Mouse (Mus musculus): ENCODE data around the gene C2cd5. TPM values are rescaled to one million over a fixed set of nuclear protein-coding genes. Genes with fewer than 3 reads are reported as not detected.
"Not testable (repeated sequence)": the region's sequence is repeated elsewhere in the genome, so short reads cannot be mapped to it uniquely, and the experiment has no call there.

The C2cd5 gene
- 40.8 and 43.9 TPM in 2 replicates for polyA plus RNA-seq (2015; fragmentation: Nextera tagmentation; extraction: Ambion mirVana)

DNA sequence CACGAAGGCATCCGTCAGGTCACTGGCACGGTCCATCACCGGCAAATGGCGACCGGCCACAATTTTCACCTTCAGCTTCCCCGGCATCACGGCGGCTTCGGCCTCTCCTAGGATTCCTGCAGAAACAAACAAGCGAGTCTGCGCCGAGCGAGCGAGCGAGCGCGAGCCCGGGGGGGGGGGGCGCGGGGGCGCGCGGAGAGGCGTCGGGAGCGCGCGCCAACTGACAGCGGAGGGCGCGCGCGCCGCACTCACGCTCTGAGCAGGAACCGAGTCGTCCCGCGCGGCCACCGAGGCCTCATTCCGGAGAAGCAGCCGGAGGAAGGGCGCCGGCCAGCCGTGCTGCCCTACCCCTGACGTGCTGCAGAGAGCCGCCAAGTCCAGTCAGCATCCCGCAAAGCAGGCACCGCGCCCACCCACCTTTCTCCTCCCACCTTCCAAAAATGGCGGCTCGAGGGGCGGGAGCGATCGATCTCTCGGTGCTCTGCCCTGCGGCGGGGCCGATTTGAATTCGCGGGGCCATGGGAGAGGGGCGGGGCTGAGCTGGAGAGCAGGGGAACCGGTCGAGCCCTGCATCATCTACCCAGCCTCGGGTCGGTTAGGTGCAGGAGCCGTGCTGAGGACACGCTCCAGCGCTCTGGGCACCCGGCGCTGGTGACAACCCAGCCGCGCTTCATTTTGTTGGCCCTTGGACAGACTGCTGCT lies at the start of gene C2cd5:
TSS of gene C2cd5 (minus strand) at position 461 of the 702 bp plus-strand sequence.
- Histone ChIP-seq H3K4me1 (peaks cover 22% of the 10 kb centered on the region), H3K4me2 (peak within 1 kb of the TSS; percentile 72), H3K36me3 (peaks cover 14% of the 10 kb centered on the region; the same call in 1 of the 2 replicates), H3K27me3 (replicated peaks) (no peaks in the 10 kb centered on the region), H3K9me3 (replicated peaks) (no peaks in the 10 kb centered on the region), H3K4me3 (replicated peaks) (peak within 1 kb of the TSS; percentile 68), H3K9ac (replicated peaks) (peak within 1 kb of the TSS; percentile 93), H3K27ac (replicated peaks) (peak within 1 kb of the TSS; percentile 95)
- under 1% methylated on average over 61 of the region's 75 CpGs for WGBS
- ATAC-seq (ENCODE audit: low FRiP score), result peak; percentile 96

DNA sequence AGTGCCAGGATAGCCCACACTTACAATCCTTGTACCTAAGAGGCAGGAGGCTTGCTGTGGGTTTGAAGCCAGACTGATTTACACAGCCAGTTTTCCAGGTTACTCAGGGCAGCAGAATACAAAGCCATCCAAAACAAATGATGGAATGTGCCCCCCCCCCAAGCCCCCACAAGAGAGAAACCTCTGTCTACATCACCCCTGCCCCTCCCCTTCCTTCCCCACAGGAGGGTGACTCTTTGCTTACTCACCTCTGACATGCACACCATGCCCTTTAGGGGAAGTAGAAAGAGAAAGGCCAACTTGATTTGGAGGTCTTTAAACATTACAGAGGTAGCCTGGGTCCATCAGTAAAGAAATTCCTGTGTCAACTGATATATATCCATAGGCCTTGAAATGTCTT lies 48.9 kb upstream of the C2cd5 start:
- ATAC-seq (ENCODE audit: low FRiP score), result no peak
- Histone ChIP-seq H3K27ac (replicated peaks) (no peak overlapping the region), H3K4me1 (peaks cover 18% of the 10 kb centered on the region; the same call in 1 of the 2 replicates), H3K27me3 (replicated peaks) (no peaks in the 10 kb centered on the region), H3K9ac (replicated peaks) (no peak overlapping the region), H3K4me3 (replicated peaks) (no peak overlapping the region), H3K9me3 (replicated peaks) (no peaks in the 10 kb centered on the region; the same call in 1 of the 2 replicates), H3K4me2 (no peak overlapping the region), H3K36me3 (no peaks in the 10 kb centered on the region)

DNA sequence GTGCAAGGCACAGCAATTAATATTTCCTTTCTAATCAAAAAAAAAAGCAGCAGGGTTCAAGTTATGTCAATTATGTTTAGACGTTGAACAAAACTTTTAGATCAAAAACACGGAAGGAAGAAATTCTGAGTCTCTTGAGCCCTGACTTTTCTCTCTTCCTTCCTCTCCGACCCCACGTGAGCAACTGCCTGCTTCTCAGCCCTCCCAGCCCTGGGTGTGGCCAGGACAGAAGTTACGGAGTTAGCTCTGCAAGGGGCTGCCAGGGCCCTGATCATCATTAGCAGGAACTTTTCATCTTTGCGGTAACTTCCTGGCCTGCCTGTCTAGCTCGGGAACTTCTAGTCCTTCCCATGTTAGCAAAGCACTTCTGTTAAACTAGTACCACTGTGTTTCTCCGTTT lies 46.8 kb upstream of the C2cd5 start:
- no peak for ATAC-seq (ENCODE audit: low FRiP score)
- H3K4me2 ChIP-seq, result no peak overlapping the region
- H3K36me3 ChIP-seq, result no peaks in the 10 kb centered on the region
- peaks cover 12% of the 10 kb centered on the region; the same call in 1 of the 2 replicates for H3K4me1 ChIP-seq
- H3K9me3 ChIP-seq (replicated peaks), result no peaks in the 10 kb centered on the region; the same call in 1 of the 2 replicates
- H3K27ac ChIP-seq (replicated peaks), result no peak overlapping the region
- 74% methylated on average over 8 of the region's 8 CpGs for WGBS
- H3K9ac ChIP-seq (replicated peaks), result no peak overlapping the region
- no peaks in the 10 kb centered on the region for H3K27me3 ChIP-seq (replicated peaks)
- no peak overlapping the region for H3K4me3 ChIP-seq (replicated peaks)

DNA sequence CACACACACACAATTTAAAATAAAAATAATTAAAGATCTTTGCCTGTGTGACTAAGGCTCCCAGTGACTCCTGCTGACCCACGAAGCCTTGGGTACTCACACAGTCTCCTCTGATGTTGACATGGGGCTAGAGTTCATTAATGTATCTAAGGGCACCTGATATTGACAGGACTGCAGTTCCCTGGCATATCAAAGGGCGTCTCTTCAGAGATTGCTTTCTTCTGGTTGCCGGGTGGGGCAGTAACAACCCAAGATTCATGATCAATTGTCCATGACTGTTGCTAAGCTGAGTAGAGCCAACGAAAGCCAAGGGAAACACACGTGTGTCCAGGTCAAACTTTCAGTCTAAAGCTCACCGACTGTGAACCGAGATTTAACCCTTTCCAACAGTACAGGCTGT lies 45.1 kb upstream of the C2cd5 start:
- Histone ChIP-seq H3K9me3 (replicated peaks) (no peaks in the 10 kb centered on the region; the same call in 1 of the 2 replicates), H3K36me3 (no peaks in the 10 kb centered on the region), H3K27me3 (replicated peaks) (no peaks in the 10 kb centered on the region), H3K4me3 (replicated peaks) (no peak overlapping the region), H3K4me1 (peaks cover 12% of the 10 kb centered on the region; the same call in 1 of the 2 replicates), H3K27ac (replicated peaks) (no peak overlapping the region), H3K4me2 (no peak overlapping the region), H3K9ac (replicated peaks) (no peak overlapping the region)
- ATAC-seq (ENCODE audit: low FRiP score), result no peak
- 56% methylated on average over 7 of the region's 7 CpGs for WGBS

DNA sequence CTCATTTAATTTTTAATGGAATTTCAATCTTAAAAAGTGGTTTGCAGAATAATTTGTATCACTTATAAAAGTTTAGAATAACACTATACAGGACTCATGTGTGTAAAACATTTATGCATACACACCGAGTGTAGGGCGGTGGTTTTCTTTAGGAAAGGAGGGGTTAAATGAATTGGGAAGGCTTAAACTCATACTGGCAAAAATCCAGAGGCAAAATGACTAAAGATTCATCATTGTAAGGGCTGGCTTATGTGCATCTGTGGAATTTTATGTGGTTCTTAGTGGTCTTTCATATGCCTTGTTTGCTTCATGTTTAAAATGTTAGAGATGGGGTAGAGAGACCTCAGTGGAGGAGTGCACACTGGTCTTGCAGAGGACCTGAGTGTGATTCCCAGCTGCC lies 44.6 kb upstream of the C2cd5 start:
- ATAC-seq (ENCODE audit: low FRiP score), result no peak
- Histone ChIP-seq H3K9me3 (replicated peaks) (no peaks in the 10 kb centered on the region; the same call in 1 of the 2 replicates), H3K4me3 (replicated peaks) (no peak overlapping the region), H3K27me3 (replicated peaks) (no peaks in the 10 kb centered on the region), H3K4me2 (no peak overlapping the region), H3K4me1 (peaks cover 12% of the 10 kb centered on the region; the same call in 1 of the 2 replicates), H3K36me3 (no peaks in the 10 kb centered on the region), H3K27ac (replicated peaks) (no peak overlapping the region), H3K9ac (replicated peaks) (no peak overlapping the region)
- 79% methylated on average over 2 of the region's 2 CpGs for WGBS

DNA sequence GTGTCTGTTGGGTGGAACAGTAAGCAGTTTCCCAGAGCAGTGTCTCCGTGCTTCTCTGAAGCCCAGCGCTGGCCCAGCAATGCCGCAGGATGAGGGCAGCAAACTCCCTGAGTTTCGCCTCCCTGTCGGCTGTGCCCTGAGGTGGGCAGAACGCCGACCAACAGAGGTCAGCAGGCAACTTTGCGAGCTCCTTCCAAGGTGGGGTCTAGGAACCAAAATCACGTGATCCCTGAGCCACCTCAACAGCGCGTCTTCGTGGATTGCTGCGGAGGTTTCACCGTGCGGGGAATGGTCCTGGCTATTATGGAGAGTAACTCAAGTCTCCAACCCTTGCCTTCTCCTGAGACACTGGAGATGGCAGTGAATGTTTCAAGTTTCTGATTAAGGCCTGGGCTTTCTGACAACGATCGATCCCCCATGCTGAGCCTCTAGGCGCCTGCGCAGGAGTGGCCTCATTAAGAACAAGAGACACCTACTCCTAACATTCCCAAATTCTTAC lies 43.9 kb upstream of the C2cd5 start:
- H3K27me3 ChIP-seq (replicated peaks), result no peaks in the 10 kb centered on the region
- H3K9ac ChIP-seq (replicated peaks), result peak overlapping the region; percentile 42; the same call in 1 of the 2 replicates
- ATAC-seq (ENCODE audit: low FRiP score), result peak; percentile 63
- peaks cover 12% of the 10 kb centered on the region; the same call in 1 of the 2 replicates for H3K4me1 ChIP-seq
- no peak overlapping the region for H3K27ac ChIP-seq (replicated peaks)
- peak overlapping the region; percentile 42 for H3K4me3 ChIP-seq (replicated peaks)
- no peaks in the 10 kb centered on the region; the same call in 1 of the 2 replicates for H3K9me3 ChIP-seq (replicated peaks)
- peak overlapping the region; percentile 68 for H3K4me2 ChIP-seq
- WGBS, result 19% methylated on average over 19 of the region's 19 CpGs
- no peaks in the 10 kb centered on the region for H3K36me3 ChIP-seq

DNA sequence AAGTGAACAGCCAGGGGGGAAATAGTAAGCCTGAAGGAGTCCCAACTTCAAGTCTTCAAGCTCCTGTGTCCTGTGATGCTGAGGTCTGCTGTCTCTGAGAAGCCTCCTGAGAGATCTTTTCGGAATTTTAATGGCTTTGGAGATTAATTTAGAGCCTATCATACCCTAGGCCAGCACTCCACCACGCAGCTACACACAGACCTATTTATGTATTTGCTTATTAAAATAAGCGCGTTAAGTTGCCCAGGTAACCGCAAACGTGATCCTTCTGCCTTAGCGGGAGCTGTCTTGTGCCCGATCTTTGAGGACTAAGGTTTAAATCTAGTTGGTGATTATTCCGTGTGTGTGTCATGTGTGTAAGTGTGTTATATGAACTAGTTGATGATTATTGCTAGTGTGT lies 43.4 kb upstream of the C2cd5 start:
- no peak for ATAC-seq (ENCODE audit: low FRiP score)
- Histone ChIP-seq H3K4me2 (peak overlapping the region; percentile 68), H3K4me1 (peaks cover 12% of the 10 kb centered on the region; the same call in 1 of the 2 replicates), H3K36me3 (no peaks in the 10 kb centered on the region), H3K9me3 (replicated peaks) (no peaks in the 10 kb centered on the region; the same call in 1 of the 2 replicates), H3K9ac (replicated peaks) (no peak overlapping the region), H3K27ac (replicated peaks) (no peak overlapping the region), H3K4me3 (replicated peaks) (peak overlapping the region; percentile 42), H3K27me3 (replicated peaks) (no peaks in the 10 kb centered on the region)
- 74% methylated on average over 9 of the region's 9 CpGs for WGBS

DNA sequence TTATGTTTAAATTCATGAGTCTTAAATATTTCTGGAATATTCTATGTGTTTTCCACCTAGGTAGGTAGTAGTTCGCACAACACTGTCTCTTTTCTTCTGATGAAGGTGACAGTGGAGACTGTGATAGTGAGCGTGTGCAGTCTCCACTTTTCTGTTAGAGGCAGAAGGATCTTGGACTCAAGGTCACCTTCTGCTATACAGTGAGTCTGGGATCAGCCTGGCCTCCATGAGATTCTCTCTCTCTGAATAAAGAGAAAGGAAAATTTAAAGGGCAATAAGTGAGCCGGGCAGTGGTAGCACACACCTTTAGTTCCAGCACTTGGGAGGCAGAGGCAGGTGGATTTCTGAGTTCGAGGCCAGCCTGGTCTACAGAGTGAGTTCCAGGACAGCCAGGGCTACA lies 42.9 kb upstream of the C2cd5 start:
- H3K4me2 ChIP-seq, result no peak overlapping the region
- no peaks in the 10 kb centered on the region for H3K27me3 ChIP-seq (replicated peaks)
- peaks cover 12% of the 10 kb centered on the region; the same call in 1 of the 2 replicates for H3K4me1 ChIP-seq
- H3K9me3 ChIP-seq (replicated peaks), result no peaks in the 10 kb centered on the region; the same call in 1 of the 2 replicates
- no peak overlapping the region for H3K9ac ChIP-seq (replicated peaks)
- H3K27ac ChIP-seq (replicated peaks), result no peak overlapping the region
- no peak for ATAC-seq (ENCODE audit: low FRiP score)
- whole genome bisulfite sequencing, result 92% methylated on average over 4 of the region's 4 CpGs
- H3K36me3 ChIP-seq, result no peaks in the 10 kb centered on the region
- no peak overlapping the region for H3K4me3 ChIP-seq (replicated peaks)

DNA sequence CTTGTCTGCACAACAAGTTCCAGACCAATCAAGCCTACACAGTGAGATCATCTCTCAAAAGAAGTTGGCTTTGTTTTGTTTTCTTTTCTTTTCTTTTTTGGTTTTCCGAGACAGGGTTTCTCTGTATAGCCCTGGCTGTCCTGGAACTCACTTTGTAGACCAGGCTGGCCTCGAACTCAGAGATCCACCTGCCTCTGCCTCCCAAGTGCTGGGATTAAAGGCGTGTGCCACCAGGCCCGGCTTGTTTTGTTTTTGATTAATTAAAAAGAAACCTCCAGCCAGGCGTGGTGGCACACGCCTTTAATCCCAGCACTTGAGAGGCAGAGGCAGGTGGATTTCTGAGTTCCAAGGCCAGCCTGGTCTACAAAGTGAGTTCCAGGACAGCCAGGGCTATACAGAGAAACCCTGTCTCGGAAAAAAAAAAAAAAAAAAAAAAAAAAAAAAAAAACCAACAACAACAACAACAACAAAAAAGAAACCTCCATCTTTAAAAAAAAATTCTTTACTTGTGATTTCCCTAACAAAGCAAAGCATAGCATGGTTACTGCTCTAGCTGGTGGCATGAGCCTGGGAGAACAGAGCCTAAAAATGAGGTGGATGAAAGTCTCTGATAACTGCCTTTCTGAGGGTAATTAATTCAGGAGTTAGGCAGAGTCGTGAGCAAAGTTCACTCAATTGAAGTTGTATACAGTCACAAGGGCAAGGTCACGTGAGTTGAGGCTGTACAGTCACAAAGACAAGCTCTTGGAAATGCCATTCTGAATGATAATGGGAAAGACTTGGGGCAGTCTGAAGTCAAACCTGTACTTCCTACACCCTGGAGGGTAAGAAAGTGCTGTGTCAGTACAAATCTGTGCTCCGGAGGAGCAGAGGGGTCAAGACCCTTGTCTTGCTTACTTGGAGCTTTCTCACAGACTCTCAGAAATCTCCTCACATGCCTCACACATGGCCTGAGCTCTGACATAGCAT lies 42.0 kb upstream of the C2cd5 start:
- peaks cover 12% of the 10 kb centered on the region; the same call in 1 of the 2 replicates for H3K4me1 ChIP-seq
- H3K9ac ChIP-seq (replicated peaks); H3K27ac ChIP-seq (replicated peaks); H3K4me2 ChIP-seq; H3K4me3 ChIP-seq (replicated peaks); H3K36me3 ChIP-seq; H3K9me3 ChIP-seq (replicated peaks); H3K27me3 ChIP-seq (replicated peaks); ATAC-seq (ENCODE audit: low FRiP score): not testable (repeated sequence)
- 78% methylated on average over 10 of the region's 10 CpGs for WGBS

DNA sequence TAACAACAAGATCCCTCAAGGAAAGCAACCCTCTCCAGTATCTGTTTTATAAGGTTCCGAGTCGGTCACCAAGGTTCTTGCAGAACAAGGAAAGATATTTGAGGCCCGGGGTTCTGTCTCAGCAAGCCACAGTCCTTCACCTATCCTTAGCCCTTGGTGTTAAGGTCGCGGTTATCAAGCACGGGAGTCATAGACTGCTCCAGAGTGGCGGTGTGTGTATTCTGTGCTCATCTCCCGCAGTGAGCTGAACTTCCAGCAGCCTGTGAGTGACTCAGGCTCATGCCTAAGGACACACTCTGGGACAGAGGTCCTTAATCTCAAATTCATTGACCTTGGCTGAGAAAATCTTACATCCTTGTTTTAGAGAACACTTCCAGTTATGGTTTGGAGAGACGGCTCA lies 40.9 kb upstream of the C2cd5 start:
- 85% methylated on average over 9 of the region's 9 CpGs for WGBS
- peaks cover 12% of the 10 kb centered on the region; the same call in 1 of the 2 replicates for H3K4me1 ChIP-seq
- no peak overlapping the region for H3K4me2 ChIP-seq
- no peak overlapping the region for H3K9ac ChIP-seq (replicated peaks)
- H3K4me3 ChIP-seq (replicated peaks), result no peak overlapping the region
- no peaks in the 10 kb centered on the region for H3K36me3 ChIP-seq
- no peaks in the 10 kb centered on the region for H3K27me3 ChIP-seq (replicated peaks)
- no peak overlapping the region for H3K27ac ChIP-seq (replicated peaks)
- no peak for ATAC-seq (ENCODE audit: low FRiP score)
- no peaks in the 10 kb centered on the region for H3K9me3 ChIP-seq (replicated peaks)

DNA sequence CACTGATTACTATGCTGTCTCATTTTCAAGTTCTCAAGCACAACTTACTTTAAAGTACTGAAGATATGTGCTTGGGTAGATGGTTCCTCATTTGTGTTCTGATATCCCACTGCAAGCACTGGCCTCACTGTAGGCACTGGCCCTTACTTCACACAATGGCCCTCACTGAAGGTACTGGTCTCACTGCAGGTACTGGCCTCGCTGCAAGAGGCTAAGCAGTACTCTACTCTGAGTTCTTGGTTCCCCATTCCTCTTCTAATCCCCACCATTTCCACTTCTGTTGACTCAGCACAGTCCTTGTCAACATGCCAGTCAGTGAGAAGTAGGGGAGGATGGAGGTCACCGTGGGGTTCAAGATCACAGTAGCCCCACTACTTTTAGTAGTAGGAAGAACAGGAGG lies 39.5 kb upstream of the C2cd5 start:
- Histone ChIP-seq H3K9me3 (replicated peaks) (no peaks in the 10 kb centered on the region), H3K36me3 (no peaks in the 10 kb centered on the region), H3K27me3 (replicated peaks) (no peaks in the 10 kb centered on the region), H3K4me2 (no peak overlapping the region), H3K27ac (replicated peaks) (no peak overlapping the region), H3K4me1 (peaks cover 5% of the 10 kb centered on the region; the same call in 1 of the 2 replicates), H3K9ac (replicated peaks) (no peak overlapping the region), H3K4me3 (replicated peaks) (no peak overlapping the region)
- 93% methylated on average over 2 of the region's 2 CpGs for WGBS
- ATAC-seq (ENCODE audit: low FRiP score), result no peak
